Mouse (Mus musculus) liver (tissue): ENCODE measurements around the gene Olfr305.
"Not testable (repeated sequence)": the region's sequence is repeated elsewhere in the genome, so short reads cannot be mapped to it uniquely, and the experiment has no call there.

Experiments used
- DNase-seq: peaks from one replicate; pipeline ENCODE4 v3.0.0-alpha.2; 2020; ENCODE audit warnings: mixed read lengths

The Olfr305 gene

GRCm38 (mm10) chr7:86366828-86367227, at the start of gene Olfr305:
Gene Olfr305, minus strand, starts transcription at chr7:86366928.
- no peak for DNase-seq

- DNase-seq, result no peak
Observed at GRCm38 (mm10) chr7:86403546-86403945, 36.8 kb upstream of the Olfr305 start, which contains the start of gene Olfr301. Gene Olfr301, plus strand, starts transcription at chr7:86403846.

- no peak for DNase-seq
Observed at GRCm38 (mm10) chr7:86397689-86398088, 31.0 kb upstream of the Olfr305 start, which contains the start of gene Olfr303. Gene Olfr303, minus strand, starts transcription at chr7:86397789.

GRCm38 (mm10) chr7:86386558-86386957, 19.8 kb upstream of the Olfr305 start, which contains the start of gene Olfr304:
Gene Olfr304, minus strand, starts transcription at chr7:86386658.
- DNase-seq, result no peak

GRCm38 (mm10) chr7:86385769-86386168, 19.0 kb upstream of the Olfr305 start:
- DNase-seq, result no peak

- not testable (repeated sequence) for DNase-seq
Observed at GRCm38 (mm10) chr7:86346296-86346695, 20.4 kb downstream of the Olfr305 start.

- no peak for DNase-seq
Observed at GRCm38 (mm10) chr7:86344253-86344652, 22.5 kb downstream of the Olfr305 start.

GRCm38 (mm10) chr7:86342881-86343565, 23.7 kb downstream of the Olfr305 start:
- DNase-seq, result no peak

- DNase-seq, result no peak
Observed at GRCm38 (mm10) chr7:86337486-86337885, 29.2 kb downstream of the Olfr305 start, which contains the start of gene Olfr307. Gene Olfr307, minus strand, starts transcription at chr7:86337586.

- DNase-seq, result no peak
Observed at GRCm38 (mm10) chr7:86325530-86325929, 41.2 kb downstream of the Olfr305 start, which contains the start of gene Olfr308. Gene Olfr308, minus strand, starts transcription at chr7:86325630.

- no peak for DNase-seq
Observed at GRCm38 (mm10) chr7:86321323-86321722, 45.4 kb downstream of the Olfr305 start.

GRCm38 (mm10) chr7:86313608-86314007, 53.1 kb downstream of the Olfr305 start, which contains the start of gene Olfr309:
Gene Olfr309, minus strand, starts transcription at chr7:86313708.
- DNase-seq, result no peak
